Mouse (Mus musculus) erythroblast, embryonic 14.5 days (primary cell): ENCODE data around the gene A1cf.

Source experiments
- GATA1 ChIP-seq: IDR thresholded peaks from 2 replicates; pipeline ENCODE4 v1.6.1; 2012; ENCODE audit warnings: low read length, inconsistent platforms, mixed read lengths
- TAL1 ChIP-seq: IDR thresholded peaks from 3 replicates; pipeline ENCODE4 v1.6.1; 2012; ENCODE audit warnings: low read length, inconsistent platforms, mixed read lengths

- TF ChIP-seq TAL1 (no peak), GATA1 (no peak)
Observed at GRCm38 (mm10) chr19:31954267-31954666, 85.7 kb downstream of the A1cf start.
